Mouse (Mus musculus) hindbrain, embryonic 13.5 days (tissue): ENCODE data around the gene Dnah12. TPM values are rescaled to one million over a fixed set of nuclear protein-coding genes. Genes with fewer than 3 reads are reported as not detected.

Experiments used
- ATAC-seq: fragments of 200-750 bp; cut with Nextera tagmentation; 2 replicates; pipeline ENCODE4 v1.8.0; 2017; ENCODE audit warnings: moderate TSS enrichment; ENCODE audit not compliant: low FRiP score
- H3K27ac ChIP-seq: fragments of 300-500 bp; sonication (generic); 2 replicates; pipeline ENCODE4 v1.5.1; 2015; ENCODE audit warnings: inconsistent platforms, mild to moderate bottlenecking, moderate library complexity
- H3K27me3 ChIP-seq: fragments of 300-500 bp; sonication (generic); 2 replicates; pipeline ENCODE4 v1.6.1; 2015; ENCODE audit warnings: mild to moderate bottlenecking, inconsistent platforms
- H3K36me3 ChIP-seq: fragments of 300-500 bp; sonication (generic); 2 replicates; pipeline ENCODE4 v1.6.1; 2015; ENCODE audit warnings: mild to moderate bottlenecking, inconsistent platforms
- H3K4me1 ChIP-seq: fragments of 300-500 bp; sonication (generic); replicated peaks from 2 replicates; pipeline ENCODE4 v1.6.1; 2015; ENCODE audit warnings: inconsistent platforms
- H3K4me2 ChIP-seq: fragments of 300-500 bp; sonication (generic); 2 replicates; pipeline ENCODE4 v1.6.1; 2015; ENCODE audit warnings: inconsistent platforms, mild to moderate bottlenecking, moderate library complexity
- H3K4me3 ChIP-seq: fragments of 300-500 bp; sonication (generic); 2 replicates; pipeline ENCODE4 v1.5.1; 2015; ENCODE audit warnings: mild to moderate bottlenecking, inconsistent platforms
- H3K9ac ChIP-seq: fragments of 300-500 bp; sonication (generic); 2 replicates; pipeline ENCODE4 v1.6.1; 2015; ENCODE audit warnings: mild to moderate bottlenecking, inconsistent platforms
- H3K9me3 ChIP-seq: fragments of 300-500 bp; sonication (generic); 2 replicates; pipeline ENCODE4 v1.6.1; 2016; ENCODE audit warnings: inconsistent platforms
- WGBS: fragments of 180-500 bp; shearing (Covaris S2); methylation state at CpG from one replicate; pipeline ENCODE4 v1.1.7; 2015; 5-methylcytosine and 5-hydroxymethylcytosine counted together
- polyA plus RNA-seq: library from polyadenylated mRNA; unstranded; fragments of >200 nt; fragmentation: Nextera tagmentation; extraction: Ambion mirVana; gene quantifications from 2 replicates; pipeline ENCODE4 v1.2.1, GENCODE M21; 2015

Gene Dnah12
- polyA plus RNA-seq, 1 experiment from 2014 or later = 0.09 TPM

DNA sequence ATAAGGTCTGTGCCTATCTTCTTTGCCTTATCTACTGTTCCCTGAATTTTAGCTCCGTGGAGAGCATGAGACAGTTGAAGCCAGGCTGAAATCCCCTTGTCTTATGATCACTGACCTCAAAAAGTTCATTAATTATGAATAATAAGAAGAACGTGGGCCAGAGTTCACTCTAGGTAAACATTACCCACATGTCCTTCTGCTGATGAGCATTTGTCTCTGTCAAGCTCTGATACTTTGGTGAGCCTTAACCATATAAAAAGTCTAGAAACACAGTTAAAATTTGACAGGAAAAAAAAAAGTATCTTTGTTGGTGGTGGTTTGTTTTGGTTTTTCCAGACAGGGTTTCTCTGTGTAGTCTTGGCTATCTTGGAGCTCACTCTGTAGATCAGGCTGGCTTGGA lies 161.0 kb downstream of the Dnah12 start:
- Histone ChIP-seq H3K4me3 (no peak overlapping the region), H3K36me3 (no peaks in the 10 kb centered on the region), H3K4me2 (no peak overlapping the region), H3K27ac (no peak overlapping the region), H3K9me3 (no peaks in the 10 kb centered on the region), H3K27me3 (no peaks in the 10 kb centered on the region), H3K9ac (no peak overlapping the region), H3K4me1 (no peaks in the 10 kb centered on the region)
- 84% methylated on average over 2 of the region's 2 CpGs for WGBS
- ATAC-seq = no peak

DNA sequence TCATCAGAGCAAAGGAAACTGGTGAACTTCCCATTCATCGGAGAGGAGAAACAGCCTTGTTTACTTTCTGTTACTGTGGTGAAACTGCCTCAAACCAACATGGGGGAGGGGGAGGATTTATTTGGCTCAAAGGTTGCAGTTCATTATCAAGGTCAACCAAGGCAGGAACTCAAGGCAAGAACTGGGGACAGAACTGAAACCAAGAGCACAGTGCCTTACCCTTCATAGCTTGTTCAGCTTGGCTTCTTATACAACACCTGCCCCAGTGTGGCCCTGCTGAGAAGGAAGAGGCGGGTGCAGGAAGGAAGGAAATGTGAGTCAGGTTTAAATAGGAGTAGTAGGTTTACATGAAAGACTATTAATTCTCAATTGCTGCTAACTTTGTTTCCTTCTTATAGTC lies 165.3 kb downstream of the Dnah12 start:
- H3K9ac ChIP-seq = no peak overlapping the region
- H3K27ac ChIP-seq = no peak overlapping the region
- no peak overlapping the region for H3K4me2 ChIP-seq
- no peak overlapping the region for H3K4me3 ChIP-seq
- H3K4me1 ChIP-seq = no peaks in the 10 kb centered on the region
- no peak for ATAC-seq
- no peaks in the 10 kb centered on the region for H3K27me3 ChIP-seq
- H3K9me3 ChIP-seq = no peaks in the 10 kb centered on the region
- H3K36me3 ChIP-seq = no peaks in the 10 kb centered on the region
- WGBS = 83% methylated on average over 2 of the region's 2 CpGs

DNA sequence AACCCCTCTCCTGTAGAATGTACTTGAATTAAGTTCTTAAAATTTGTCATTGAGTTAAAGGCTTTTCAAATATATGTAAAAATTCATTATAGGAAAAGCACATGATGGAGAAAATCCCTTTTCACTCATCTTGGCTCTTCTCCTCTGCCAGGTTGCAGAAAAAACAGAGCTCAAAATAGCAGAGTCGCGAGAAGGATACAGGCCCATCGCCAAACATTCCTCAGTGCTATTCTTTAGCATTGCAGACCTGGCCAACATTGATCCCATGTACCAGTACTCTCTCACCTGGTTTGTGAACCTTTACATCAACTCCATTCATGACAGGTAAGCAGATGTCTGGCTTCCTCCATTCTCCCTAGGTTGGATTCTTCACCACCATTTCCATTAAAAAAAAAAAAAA lies 165.9 kb downstream of the Dnah12 start:
- Histone ChIP-seq H3K4me1 (no peaks in the 10 kb centered on the region), H3K27me3 (no peaks in the 10 kb centered on the region), H3K36me3 (no peaks in the 10 kb centered on the region), H3K9ac (no peak overlapping the region), H3K9me3 (no peaks in the 10 kb centered on the region), H3K4me2 (no peak overlapping the region), H3K27ac (no peak overlapping the region), H3K4me3 (no peak overlapping the region)
- WGBS = 89% methylated on average over 3 of the region's 3 CpGs
- no peak for ATAC-seq

DNA sequence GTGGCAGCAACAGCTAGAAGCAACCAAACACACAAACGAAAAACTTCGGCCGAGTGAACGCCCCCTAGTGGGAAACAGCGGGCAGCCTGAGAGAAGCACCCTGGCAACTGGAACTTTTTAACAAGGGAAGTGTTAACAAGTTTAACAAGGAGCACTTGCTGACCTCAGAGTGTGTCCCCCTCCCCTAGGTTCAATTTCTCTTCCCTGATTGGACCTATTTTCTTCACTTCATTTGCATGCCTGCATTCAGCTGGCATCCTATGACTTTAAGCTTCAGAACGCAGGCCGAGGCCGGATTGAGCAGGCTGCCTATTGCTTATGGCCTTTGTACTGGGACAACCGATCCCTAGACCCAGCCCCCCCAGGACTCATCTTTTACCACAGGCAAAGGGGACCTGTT lies 174.3 kb downstream of the Dnah12 start:
- no peak for ATAC-seq

DNA sequence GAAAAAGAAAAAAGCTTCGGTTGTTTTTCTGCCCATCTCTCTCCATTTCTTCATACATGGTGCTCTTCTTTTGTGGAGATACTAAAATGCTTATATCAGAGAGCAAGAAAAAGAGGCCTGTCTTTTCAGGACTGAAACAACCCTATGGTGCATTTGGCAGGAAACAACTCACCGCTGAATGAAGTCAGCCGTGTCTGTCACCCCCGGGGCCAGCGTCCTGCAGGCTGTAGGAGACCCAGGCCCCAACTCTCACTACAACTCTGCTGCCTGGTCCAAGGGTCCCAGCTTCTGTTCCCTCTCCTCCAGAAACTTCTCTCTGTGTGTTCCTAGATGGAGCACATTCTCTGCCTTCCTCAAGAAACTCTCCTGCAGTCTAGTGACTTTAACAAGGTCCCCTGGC lies 175.2 kb downstream of the Dnah12 start:
- ATAC-seq = no peak
- no peaks in the 10 kb centered on the region for H3K9me3 ChIP-seq
- H3K27ac ChIP-seq = no peak overlapping the region
- H3K4me1 ChIP-seq = no peaks in the 10 kb centered on the region
- H3K9ac ChIP-seq = no peak overlapping the region
- H3K27me3 ChIP-seq = no peaks in the 10 kb centered on the region
- no peak overlapping the region for H3K4me2 ChIP-seq
- WGBS = 87% methylated on average over 5 of the region's 5 CpGs
- H3K36me3 ChIP-seq = no peaks in the 10 kb centered on the region
- H3K4me3 ChIP-seq = no peak overlapping the region

More for the DNA sequence above, 174.3 kb downstream of the Dnah12 start:
- Histone ChIP-seq H3K9me3 (no peaks in the 10 kb centered on the region), H3K4me2 (no peak overlapping the region), H3K4me3 (no peak overlapping the region), H3K27me3 (no peaks in the 10 kb centered on the region), H3K9ac (no peak overlapping the region), H3K4me1 (no peaks in the 10 kb centered on the region), H3K36me3 (no peaks in the 10 kb centered on the region), H3K27ac (no peak overlapping the region)
- WGBS = 70% methylated on average over 9 of the region's 9 CpGs

DNA sequence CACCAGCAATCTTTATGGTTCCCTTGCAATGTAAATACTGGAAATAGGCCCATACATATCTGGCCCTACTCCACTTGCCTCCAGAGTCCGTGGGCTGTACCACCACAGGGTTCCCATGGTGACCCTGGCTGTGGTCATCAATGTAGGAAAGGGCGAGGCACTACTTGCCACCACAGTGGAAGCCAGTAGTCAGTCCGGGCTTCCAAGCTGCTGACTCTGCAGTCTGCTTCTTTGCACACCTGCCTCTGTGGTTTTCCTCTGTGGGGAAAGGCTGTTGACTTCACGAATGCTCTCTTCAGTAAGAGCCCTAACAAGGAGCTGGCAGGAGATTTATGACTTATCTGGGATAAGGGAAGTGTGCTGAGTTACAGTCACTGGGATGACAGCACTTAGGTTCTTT lies 185.7 kb downstream of the Dnah12 start:
- no peak overlapping the region for H3K4me2 ChIP-seq
- WGBS = 81% methylated on average over 4 of the region's 4 CpGs
- no peak for ATAC-seq
- H3K9me3 ChIP-seq = no peaks in the 10 kb centered on the region
- no peak overlapping the region for H3K4me3 ChIP-seq
- no peaks in the 10 kb centered on the region for H3K27me3 ChIP-seq
- no peaks in the 10 kb centered on the region for H3K4me1 ChIP-seq
- H3K9ac ChIP-seq = no peak overlapping the region
- H3K27ac ChIP-seq = no peak overlapping the region
- H3K36me3 ChIP-seq = no peaks in the 10 kb centered on the region

DNA sequence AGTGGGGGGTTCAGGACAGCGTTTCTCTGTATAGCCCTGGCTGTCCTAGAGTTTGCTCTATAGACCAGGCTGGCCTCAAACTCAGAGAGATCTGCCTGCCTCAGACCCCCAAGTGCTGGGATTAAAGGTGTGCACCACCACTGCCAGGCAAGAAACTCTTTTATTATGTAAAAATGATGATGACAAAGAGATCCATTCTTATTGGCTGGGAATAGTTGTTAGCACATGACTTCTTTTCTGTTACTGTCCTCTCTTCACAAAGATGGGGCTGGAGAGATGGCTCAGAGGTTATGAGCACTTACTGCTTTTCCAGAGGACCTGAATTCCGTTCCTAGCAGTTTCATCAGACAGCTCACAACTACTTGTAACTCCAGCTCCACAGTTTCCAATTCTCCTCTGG lies 186.9 kb downstream of the Dnah12 start:
- Histone ChIP-seq H3K9ac (no peak overlapping the region), H3K27ac (no peak overlapping the region), H3K4me1 (no peaks in the 10 kb centered on the region), H3K36me3 (no peaks in the 10 kb centered on the region), H3K4me3 (no peak overlapping the region), H3K27me3 (no peaks in the 10 kb centered on the region), H3K9me3 (no peaks in the 10 kb centered on the region), H3K4me2 (no peak overlapping the region)
- ATAC-seq = no peak
- WGBS = 73% methylated on average over 2 of the region's 2 CpGs

DNA sequence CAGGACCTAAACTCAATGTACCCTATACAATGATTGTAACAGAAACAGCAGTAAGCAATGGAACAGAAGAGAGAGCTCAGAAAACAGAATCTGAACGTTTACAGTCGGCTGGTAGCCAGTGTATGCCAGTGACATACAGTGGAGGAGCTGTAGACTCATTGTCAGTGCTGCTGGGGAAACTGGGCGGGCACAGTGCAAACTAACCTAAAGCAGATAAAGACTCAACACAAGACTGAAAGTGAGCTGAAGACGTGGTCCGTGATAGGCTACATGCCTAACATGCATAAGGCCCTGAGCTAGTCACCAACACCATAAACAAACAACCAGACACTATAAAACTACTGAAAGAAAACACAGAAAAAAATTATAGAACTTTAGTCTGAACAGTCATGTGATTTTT lies 188.6 kb downstream of the Dnah12 start:
- 90% methylated on average over 5 of the region's 5 CpGs for WGBS
- no peaks in the 10 kb centered on the region for H3K36me3 ChIP-seq
- ATAC-seq = no peak

DNA sequence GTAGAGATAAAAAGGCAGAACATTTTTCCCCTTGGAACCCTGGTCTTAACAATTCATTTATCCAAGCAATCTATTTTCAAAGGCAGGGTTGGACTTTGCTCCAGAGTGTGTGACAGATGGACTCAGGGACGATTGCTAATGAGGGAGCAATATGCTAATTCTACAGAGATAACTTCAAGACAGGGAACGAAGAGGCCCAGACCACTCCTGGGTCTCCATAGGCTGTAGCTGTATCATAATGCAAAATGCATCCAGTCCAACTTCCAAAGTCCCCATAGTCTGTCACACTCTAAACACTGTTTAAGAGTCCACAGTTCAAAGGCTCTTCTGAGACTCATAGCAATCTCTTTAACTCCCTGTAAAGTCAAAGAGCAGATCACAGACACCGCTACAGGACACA lies 194.2 kb downstream of the Dnah12 start:
- no peak for ATAC-seq
- Histone ChIP-seq H3K4me2 (no peak overlapping the region), H3K9ac (no peak overlapping the region), H3K27ac (no peak overlapping the region), H3K36me3 (no peaks in the 10 kb centered on the region), H3K27me3 (no peaks in the 10 kb centered on the region), H3K9me3 (no peaks in the 10 kb centered on the region), H3K4me1 (no peaks in the 10 kb centered on the region), H3K4me3 (no peak overlapping the region)
- WGBS = 49% methylated on average over 3 of the region's 3 CpGs

More for the DNA sequence above, 188.6 kb downstream of the Dnah12 start:
- H3K4me2 ChIP-seq = no peak overlapping the region
- no peak overlapping the region for H3K9ac ChIP-seq
- no peak overlapping the region for H3K27ac ChIP-seq
- H3K4me3 ChIP-seq = no peak overlapping the region
- H3K4me1 ChIP-seq = no peaks in the 10 kb centered on the region
- H3K9me3 ChIP-seq = no peaks in the 10 kb centered on the region
- H3K27me3 ChIP-seq = no peaks in the 10 kb centered on the region

DNA sequence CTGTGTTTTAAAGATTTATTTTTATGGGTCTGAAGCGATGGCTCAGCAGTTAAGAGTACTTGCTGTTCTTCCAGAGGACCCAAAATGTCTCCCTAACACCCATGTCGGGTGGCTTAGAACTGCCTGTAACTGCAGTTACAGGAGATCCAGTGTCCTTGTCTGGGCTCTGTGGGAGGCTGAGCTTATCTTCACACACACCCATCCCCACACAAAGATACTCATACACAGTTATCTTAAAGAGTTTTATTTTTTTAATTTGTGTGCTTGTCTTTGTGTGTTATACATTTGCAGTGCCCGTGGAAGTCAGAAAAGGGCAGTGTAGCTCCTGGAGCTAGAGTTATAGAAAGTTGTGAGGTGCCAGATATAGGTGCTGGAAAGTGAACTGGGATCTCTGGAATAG lies 197.7 kb downstream of the Dnah12 start:
- Histone ChIP-seq H3K36me3 (no peaks in the 10 kb centered on the region), H3K4me1 (no peaks in the 10 kb centered on the region), H3K9ac (no peak overlapping the region), H3K9me3 (no peaks in the 10 kb centered on the region), H3K4me2 (no peak overlapping the region), H3K27me3 (no peaks in the 10 kb centered on the region), H3K27ac (no peak overlapping the region), H3K4me3 (no peak overlapping the region)
- 95% methylated on average over 3 of the region's 3 CpGs for WGBS
- no peak for ATAC-seq

DNA sequence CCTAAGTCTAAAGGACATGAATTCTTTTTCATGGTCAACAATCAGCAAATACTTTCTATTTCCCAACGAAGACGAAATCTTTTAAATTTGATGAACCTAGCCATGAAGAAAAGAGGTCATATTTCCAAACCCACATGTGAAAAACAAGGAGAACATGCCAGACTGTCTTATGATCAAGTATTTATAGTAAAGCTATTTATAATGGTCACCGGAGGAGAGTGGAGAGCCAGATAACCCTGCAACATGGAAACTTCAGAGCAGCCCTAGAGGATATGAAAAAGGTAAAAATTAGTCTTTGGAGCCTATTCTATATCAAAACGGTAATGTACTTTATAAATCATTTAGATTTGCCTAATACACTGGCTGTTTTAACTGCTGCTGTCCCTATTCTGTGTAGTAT lies 201.3 kb downstream of the Dnah12 start, which contains the start of gene Asb14:
Asb14 (plus strand) TSS at position 166 of the 400 bp plus-strand sequence.
- Histone ChIP-seq H3K9ac (no peak within 1 kb of the TSS), H3K36me3 (no peaks in the 10 kb centered on the region), H3K4me3 (no peak within 1 kb of the TSS), H3K4me1 (no peaks in the 10 kb centered on the region), H3K4me2 (no peak within 1 kb of the TSS), H3K9me3 (no peaks in the 10 kb centered on the region), H3K27ac (no peak within 1 kb of the TSS), H3K27me3 (no peaks in the 10 kb centered on the region)
- ATAC-seq = no peak
- WGBS = 96% methylated on average over 4 of the region's 4 CpGs

DNA sequence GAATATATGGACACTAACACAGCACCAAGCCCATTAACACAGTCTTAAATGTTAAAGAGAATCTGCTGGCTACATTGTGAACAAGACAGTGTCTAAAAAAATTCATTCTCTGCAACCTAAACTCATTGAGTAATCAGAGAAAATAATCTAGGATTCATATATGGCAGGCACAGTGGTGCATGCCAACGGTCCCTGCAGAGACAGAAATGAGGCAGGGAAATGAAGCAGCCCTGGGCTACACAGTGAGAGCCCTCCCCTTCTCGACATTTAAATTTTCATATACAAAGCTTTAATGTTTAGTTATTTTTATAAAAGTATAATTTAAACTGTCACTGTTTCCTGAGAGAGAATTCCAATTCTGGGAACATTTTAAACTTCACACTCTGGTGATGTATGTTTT lies 206.4 kb downstream of the Dnah12 start:
- WGBS = 80% methylated on average over 2 of the region's 2 CpGs
- no peaks in the 10 kb centered on the region for H3K27me3 ChIP-seq
- H3K36me3 ChIP-seq = no peaks in the 10 kb centered on the region
- ATAC-seq = no peak
- no peak overlapping the region for H3K27ac ChIP-seq
- no peak overlapping the region for H3K4me3 ChIP-seq
- H3K4me1 ChIP-seq = no peaks in the 10 kb centered on the region
- no peaks in the 10 kb centered on the region for H3K9me3 ChIP-seq
- no peak overlapping the region for H3K4me2 ChIP-seq
- H3K9ac ChIP-seq = no peak overlapping the region

DNA sequence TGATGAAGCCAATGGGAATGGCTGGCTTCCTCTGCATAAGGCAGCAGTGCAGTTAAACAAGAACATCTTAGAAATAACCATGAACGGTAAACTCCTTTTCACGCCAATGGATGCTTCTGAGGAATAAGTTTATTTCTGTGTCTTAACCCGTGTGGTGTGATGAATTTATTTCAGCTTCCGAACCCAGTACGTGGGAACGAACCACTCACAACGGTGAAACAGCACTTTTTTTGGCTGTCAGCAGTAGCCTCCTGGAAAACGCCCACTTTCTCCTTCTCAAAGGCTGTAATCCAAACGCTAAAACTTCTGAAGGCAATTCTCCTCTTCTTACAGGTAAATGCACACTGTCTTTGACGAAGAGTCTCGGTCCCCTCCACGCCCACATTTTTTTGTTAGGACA lies 207.8 kb downstream of the Dnah12 start:
- no peak overlapping the region for H3K9ac ChIP-seq
- 88% methylated on average over 12 of the region's 12 CpGs for WGBS
- H3K4me2 ChIP-seq = no peak overlapping the region
- no peak for ATAC-seq
- no peaks in the 10 kb centered on the region for H3K9me3 ChIP-seq
- no peaks in the 10 kb centered on the region for H3K4me1 ChIP-seq
- H3K27ac ChIP-seq = no peak overlapping the region
- H3K36me3 ChIP-seq = no peaks in the 10 kb centered on the region
- no peaks in the 10 kb centered on the region for H3K27me3 ChIP-seq
- no peak overlapping the region for H3K4me3 ChIP-seq

DNA sequence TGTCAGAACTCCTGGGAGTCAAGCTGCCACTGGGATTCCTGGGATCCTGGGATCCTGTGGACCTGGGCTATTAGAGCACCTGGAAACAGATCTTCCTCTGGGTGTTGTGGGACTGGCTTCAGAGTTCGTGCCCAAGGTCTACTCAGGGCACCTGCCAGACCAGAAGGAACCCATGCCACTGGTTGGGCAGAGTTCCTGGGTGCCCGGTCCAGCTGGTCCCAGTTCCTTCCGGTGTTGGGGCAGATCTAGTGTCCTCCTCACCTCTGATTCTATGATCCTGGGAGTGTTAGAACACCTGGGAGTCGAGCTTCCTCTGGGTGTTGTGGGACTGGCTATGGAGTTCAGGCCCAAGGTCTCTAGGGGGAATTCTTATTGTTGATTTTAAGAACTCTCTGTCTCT lies 214.3 kb downstream of the Dnah12 start:
- 88% methylated on average over 4 of the region's 4 CpGs for WGBS
- ATAC-seq = no peak
- Histone ChIP-seq H3K9me3 (no peaks in the 10 kb centered on the region), H3K27ac (no peak overlapping the region), H3K4me2 (no peak overlapping the region), H3K9ac (no peak overlapping the region), H3K36me3 (no peaks in the 10 kb centered on the region), H3K4me1 (no peaks in the 10 kb centered on the region), H3K27me3 (no peaks in the 10 kb centered on the region), H3K4me3 (no peak overlapping the region)
